Comparison of ENCODE assay signal across 5 mouse cellular contexts in the genomic region with DNA sequence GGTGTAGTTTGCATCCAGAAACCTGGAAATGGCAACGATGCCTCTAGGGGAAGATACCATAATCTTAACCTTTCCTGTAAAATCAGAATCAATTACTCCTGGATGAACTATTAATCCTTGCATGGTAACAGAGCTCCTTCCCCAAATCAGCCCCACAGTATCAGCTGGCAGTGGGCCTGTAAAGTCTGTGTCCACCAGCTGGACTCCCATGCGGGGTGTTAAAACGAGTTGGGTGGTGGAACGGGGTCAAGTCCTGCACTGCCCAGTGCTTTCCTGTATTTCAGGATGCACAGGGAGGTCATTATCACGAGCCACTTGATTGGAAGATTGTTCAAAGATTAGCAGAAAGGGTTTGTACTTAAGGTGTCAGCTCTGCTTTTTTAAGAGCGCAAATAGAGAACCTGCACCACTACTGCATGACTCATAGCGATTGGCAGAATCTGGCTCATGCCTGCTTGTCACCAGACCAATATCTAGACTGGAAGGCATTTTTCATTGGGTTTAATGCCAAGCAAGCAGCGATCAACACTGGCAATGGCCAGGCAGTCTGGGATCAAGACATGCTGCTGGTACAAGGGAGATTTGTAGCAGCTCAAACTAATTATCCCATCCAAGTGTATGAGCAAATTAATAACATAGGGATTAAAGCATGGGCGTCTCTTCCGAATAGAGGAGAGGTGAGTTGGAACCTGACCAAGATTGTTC.
DNase-seq lines count a peak whose midpoint lies in the region; ATAC-seq and TF ChIP-seq lines count a peak whose summit lies in the region.
"Not testable (repeated sequence)": the region's sequence is repeated elsewhere in the genome, so short reads cannot be mapped to it uniquely, and the experiment has no call there.

No protein-coding gene starts in this region.

- H3K36me3 ChIP-seq in hindbrain, postnatal 0 days (ENCODE audit: insufficient read depth, low read length); midbrain, postnatal 0 days (ENCODE audit: insufficient read depth, low read length): not testable (repeated sequence)

- H3K27me3 ChIP-seq in cerebellum, adult 2 months (ENCODE audit: control insufficient read depth, insufficient read depth, low read length); hindbrain, postnatal 0 days (ENCODE audit: insufficient read depth, low read length); midbrain, postnatal 0 days (ENCODE audit: insufficient read depth, low read length): not testable (repeated sequence)

- H3K9ac ChIP-seq in hindbrain, postnatal 0 days (replicated peaks; ENCODE audit: low read length); midbrain, postnatal 0 days (replicated peaks; ENCODE audit: low read length, poor library complexity, severe bottlenecking): not testable (repeated sequence)

- H3K9me3 ChIP-seq in hindbrain, postnatal 0 days (ENCODE audit: low read length); midbrain, postnatal 0 days (ENCODE audit: low read length): not testable (repeated sequence)

- not testable (repeated sequence) for TF ChIP-seq POLR2A in cerebellum, adult 2 months (IDR thresholded peaks at IDR 0.05; ENCODE audit: borderline replicate concordance, insufficient read depth, low read length)

- not testable (repeated sequence) for H3K4me3 ChIP-seq in cerebellum, adult 2 months (replicated peaks; ENCODE audit: insufficient read depth, low read depth, low read length); hindbrain, postnatal 0 days (ENCODE audit: low read length); midbrain, postnatal 0 days (ENCODE audit: low read depth, low read length)

- not testable (repeated sequence) for H3K4me1 ChIP-seq in cerebellum, adult 2 months (ENCODE audit: control insufficient read depth, insufficient read depth, low read length); hindbrain, postnatal 0 days (ENCODE audit: insufficient read depth, low read length); midbrain, postnatal 0 days (ENCODE audit: insufficient read depth, low read length)

- not testable (repeated sequence) for TF ChIP-seq CTCF in cerebellum, adult 2 months (IDR thresholded peaks at IDR 0.05; ENCODE audit: borderline replicate concordance, insufficient read depth, low read depth, low read length); hindbrain, postnatal 0 days (IDR thresholded peaks at IDR 0.05; ENCODE audit: low read depth); midbrain, postnatal 0 days (IDR thresholded peaks at IDR 0.05)

- not testable (repeated sequence) for ATAC-seq in hindbrain, postnatal 0 days; midbrain, postnatal 0 days (ENCODE audit: low FRiP score)

- not testable (repeated sequence) for H3K27ac ChIP-seq in cerebellum, adult 2 months (ENCODE audit: insufficient read depth, low read length); hindbrain, postnatal 0 days; midbrain, postnatal 0 days (ENCODE audit: low read depth, low read length)

- H3K4me2 ChIP-seq in hindbrain, postnatal 0 days (ENCODE audit: low read depth, low read length); midbrain, postnatal 0 days (ENCODE audit: low read depth, low read length, poor library complexity, severe bottlenecking): not testable (repeated sequence)

- peak; percentile 2 for DNase-seq in brain, adult 2 months (ENCODE audit: low read depth, low spot score)
- DNase-seq in cerebellum, adult 2 months: peak; percentile 3
- DNase-seq in cerebellum, postnatal 14 days: peak; percentile 56 to 63
- DNase-seq in hindbrain, postnatal 0 days (ENCODE audit: low spot score): peak; percentile 21
- peak; percentile 25 for DNase-seq in midbrain, postnatal 0 days (ENCODE audit: low spot score)

- 33% methylated on average over 10 of the region's 10 CpGs for WGBS in cerebellum, adult 2 months
- 71% methylated on average over 10 of the region's 10 CpGs for WGBS in hindbrain, postnatal 0 days
- WGBS in midbrain, postnatal 0 days: 90% methylated on average over 10 of the region's 10 CpGs

Comparison
In these comparisons a context has a peak if more than half of its experiments do, and no peak if none do; other contexts are left out.
1. DNase-seq: peak in every context shown above with its lines; median percentile 60 in cerebellum, postnatal 14 days; 25 in midbrain, postnatal 0 days; 21 in hindbrain, postnatal 0 days; 3 in cerebellum, adult 2 months; 2 in brain, adult 2 months.